Mouse (Mus musculus): ENCODE results near the gene Trmt5. TPM values are rescaled to one million over a fixed set of nuclear protein-coding genes. Genes with fewer than 3 reads are reported as not detected.

Gene Trmt5
- polyA plus RNA-seq, 1 experiment from 2014 or later = 19.2 TPM

- no peak for DNase-seq (ENCODE audit: low spot score)
- no peaks in the 10 kb centered on the region for H3K4me1 ChIP-seq (replicated peaks; ENCODE audit: control insufficient read depth, insufficient read depth, low read length)
- no peaks in the 10 kb centered on the region for H3K27me3 ChIP-seq (ENCODE audit: control insufficient read depth, insufficient read depth, low read length)
- no peak overlapping the region for H3K4me2 ChIP-seq (replicated peaks; ENCODE audit: low read depth, low read length)
- ATAC-seq (ENCODE audit: low FRiP score) = no peak
- H3K9me3 ChIP-seq (ENCODE audit: control insufficient read depth, low read length) = no peaks in the 10 kb centered on the region
- H3K27ac ChIP-seq (ENCODE audit: low read depth, low read length) = no peak overlapping the region
- H3K4me3 ChIP-seq (ENCODE audit: low read depth, low read length) = no peak overlapping the region
- H3K9ac ChIP-seq (ENCODE audit: low read depth, low read length) = no peak overlapping the region
- no peaks in the 10 kb centered on the region for H3K36me3 ChIP-seq (ENCODE audit: control insufficient read depth, insufficient read depth, low read length)
These were observed 8.4 kb upstream of the Trmt5 start for GRCm38 (mm10) chr12:73294884-73295283.

- H3K36me3 ChIP-seq (ENCODE audit: control insufficient read depth, insufficient read depth, low read length) = no peaks in the 10 kb centered on the region
- H3K4me1 ChIP-seq (replicated peaks; ENCODE audit: control insufficient read depth, insufficient read depth, low read length) = no peaks in the 10 kb centered on the region
- no peak overlapping the region for H3K27ac ChIP-seq (ENCODE audit: low read depth, low read length)
- ATAC-seq (ENCODE audit: low FRiP score) (no peak), DNase-seq (ENCODE audit: low spot score) (no peak)
- no peak overlapping the region for H3K4me3 ChIP-seq (ENCODE audit: low read depth, low read length)
- WGBS = 96% methylated on average over 3 of the region's 3 CpGs
- no peak overlapping the region for H3K4me2 ChIP-seq (replicated peaks; ENCODE audit: low read depth, low read length)
- no peaks in the 10 kb centered on the region for H3K27me3 ChIP-seq (ENCODE audit: control insufficient read depth, insufficient read depth, low read length)
- H3K9me3 ChIP-seq (ENCODE audit: control insufficient read depth, low read length) = no peaks in the 10 kb centered on the region
- 0 out of 2 replicates have a peak overlapping the region, but pooled peaks have one; percentile 11 for H3K9ac ChIP-seq (ENCODE audit: low read depth, low read length)
These were observed 2.1 kb upstream of the Trmt5 start for GRCm38 (mm10) chr12:73288626-73289025.

- no peaks in the 10 kb centered on the region for H3K27me3 ChIP-seq (ENCODE audit: control insufficient read depth, insufficient read depth, low read length)
- no peaks in the 10 kb centered on the region for H3K4me1 ChIP-seq (replicated peaks; ENCODE audit: control insufficient read depth, insufficient read depth, low read length)
- no peak for DNase-seq (ENCODE audit: low spot score)
- peak overlapping the region; percentile 70; the same call in 1 of the 2 replicates for H3K9ac ChIP-seq (ENCODE audit: low read depth, low read length)
- H3K4me2 ChIP-seq (replicated peaks; ENCODE audit: low read depth, low read length) = peak overlapping the region; percentile 42; the same call in 1 of the 2 replicates
- no peaks in the 10 kb centered on the region for H3K9me3 ChIP-seq (ENCODE audit: control insufficient read depth, low read length)
- H3K4me3 ChIP-seq (ENCODE audit: low read depth, low read length) = peak overlapping the region; percentile 61; the same call in 1 of the 2 replicates
- 0 out of 2 replicates have a peak, but pooled peaks cover 2% of the 10 kb centered on the region for H3K36me3 ChIP-seq (ENCODE audit: control insufficient read depth, insufficient read depth, low read length)
- WGBS = 74% methylated on average over 8 of the region's 8 CpGs
- H3K27ac ChIP-seq (ENCODE audit: low read depth, low read length) = no peak overlapping the region
- no peak for ATAC-seq (ENCODE audit: low FRiP score)
These were observed 1.1 kb upstream of the Trmt5 start for GRCm38 (mm10) chr12:73287609-73288008.

- ATAC-seq (ENCODE audit: low FRiP score) = no peak
- Histone ChIP-seq H3K27ac (ENCODE audit: low read depth, low read length) (no peak overlapping the region), H3K27me3 (ENCODE audit: control insufficient read depth, insufficient read depth, low read length) (no peaks in the 10 kb centered on the region), H3K36me3 (ENCODE audit: control insufficient read depth, insufficient read depth, low read length) (peaks cover 7% of the 10 kb centered on the region; the same call in 1 of the 2 replicates), H3K4me1 (replicated peaks; ENCODE audit: control insufficient read depth, insufficient read depth, low read length) (no peaks in the 10 kb centered on the region), H3K4me3 (ENCODE audit: low read depth, low read length) (no peak overlapping the region), H3K4me2 (replicated peaks; ENCODE audit: low read depth, low read length) (no peak overlapping the region), H3K9me3 (ENCODE audit: control insufficient read depth, low read length) (no peaks in the 10 kb centered on the region), H3K9ac (ENCODE audit: low read depth, low read length) (no peak overlapping the region)
- 96% methylated on average over 3 of the region's 3 CpGs for whole genome bisulfite sequencing
- no peak for DNase-seq (ENCODE audit: low spot score)
These were observed 11.6 kb downstream of the Trmt5 start for GRCm38 (mm10) chr12:73274921-73275320.

GRCm38 (mm10) chr12:73269933-73270332 is 16.6 kb downstream of the Trmt5 start:
- ATAC-seq (ENCODE audit: low FRiP score) (no peak), DNase-seq (ENCODE audit: low spot score) (no peak)
- Histone ChIP-seq H3K9ac (ENCODE audit: low read depth, low read length) (no peak overlapping the region), H3K36me3 (ENCODE audit: control insufficient read depth, insufficient read depth, low read length) (no peaks in the 10 kb centered on the region), H3K4me1 (replicated peaks; ENCODE audit: control insufficient read depth, insufficient read depth, low read length) (no peaks in the 10 kb centered on the region; the same call in 1 of the 2 replicates), H3K4me2 (replicated peaks; ENCODE audit: low read depth, low read length) (no peak overlapping the region), H3K27ac (ENCODE audit: low read depth, low read length) (no peak overlapping the region), H3K4me3 (ENCODE audit: low read depth, low read length) (no peak overlapping the region), H3K9me3 (ENCODE audit: control insufficient read depth, low read length) (no peaks in the 10 kb centered on the region), H3K27me3 (ENCODE audit: control insufficient read depth, insufficient read depth, low read length) (no peaks in the 10 kb centered on the region)
- 92% methylated on average over 4 of the region's 4 CpGs for WGBS

- WGBS = 92% methylated on average over 3 of the region's 3 CpGs
These were observed 17.0 kb downstream of the Trmt5 start for GRCm38 (mm10) chr12:73269531-73269930.

GRCm38 (mm10) chr12:73268497-73268896 is 18.0 kb downstream of the Trmt5 start:
- Histone ChIP-seq H3K4me2 (replicated peaks; ENCODE audit: low read depth, low read length) (no peak overlapping the region), H3K4me1 (replicated peaks; ENCODE audit: control insufficient read depth, insufficient read depth, low read length) (no peaks in the 10 kb centered on the region; the same call in 1 of the 2 replicates), H3K4me3 (ENCODE audit: low read depth, low read length) (no peak overlapping the region), H3K9me3 (ENCODE audit: control insufficient read depth, low read length) (no peaks in the 10 kb centered on the region), H3K9ac (ENCODE audit: low read depth, low read length) (no peak overlapping the region), H3K36me3 (ENCODE audit: control insufficient read depth, insufficient read depth, low read length) (no peaks in the 10 kb centered on the region), H3K27me3 (ENCODE audit: control insufficient read depth, insufficient read depth, low read length) (no peaks in the 10 kb centered on the region), H3K27ac (ENCODE audit: low read depth, low read length) (no peak overlapping the region)
- 68% methylated on average over 1 of the region's 1 CpGs for WGBS
- ATAC-seq (ENCODE audit: low FRiP score) = no peak
- no peak for DNase-seq (ENCODE audit: low spot score)

More at GRCm38 (mm10) chr12:73269531-73269930, 17.0 kb downstream of the Trmt5 start:
- Histone ChIP-seq H3K4me3 (ENCODE audit: low read depth, low read length) (no peak overlapping the region), H3K9me3 (ENCODE audit: control insufficient read depth, low read length) (no peaks in the 10 kb centered on the region), H3K27me3 (ENCODE audit: control insufficient read depth, insufficient read depth, low read length) (no peaks in the 10 kb centered on the region), H3K4me1 (replicated peaks; ENCODE audit: control insufficient read depth, insufficient read depth, low read length) (no peaks in the 10 kb centered on the region; the same call in 1 of the 2 replicates), H3K4me2 (replicated peaks; ENCODE audit: low read depth, low read length) (no peak overlapping the region), H3K9ac (ENCODE audit: low read depth, low read length) (no peak overlapping the region), H3K27ac (ENCODE audit: low read depth, low read length) (no peak overlapping the region), H3K36me3 (ENCODE audit: control insufficient read depth, insufficient read depth, low read length) (no peaks in the 10 kb centered on the region)
- no peak for ATAC-seq (ENCODE audit: low FRiP score)
- DNase-seq (ENCODE audit: low spot score) = no peak

GRCm38 (mm10) chr12:73266597-73266996 is 19.9 kb downstream of the Trmt5 start:
- no peak overlapping the region for H3K4me3 ChIP-seq (ENCODE audit: low read depth, low read length)
- ATAC-seq (ENCODE audit: low FRiP score) (no peak), DNase-seq (ENCODE audit: low spot score) (no peak)
- no peak overlapping the region for H3K27ac ChIP-seq (ENCODE audit: low read depth, low read length)
- H3K27me3 ChIP-seq (ENCODE audit: control insufficient read depth, insufficient read depth, low read length) = no peaks in the 10 kb centered on the region
- H3K9ac ChIP-seq (ENCODE audit: low read depth, low read length) = no peak overlapping the region
- H3K4me2 ChIP-seq (replicated peaks; ENCODE audit: low read depth, low read length) = no peak overlapping the region
- H3K36me3 ChIP-seq (ENCODE audit: control insufficient read depth, insufficient read depth, low read length) = no peaks in the 10 kb centered on the region
- H3K9me3 ChIP-seq (ENCODE audit: control insufficient read depth, low read length) = no peaks in the 10 kb centered on the region
- 88% methylated on average over 1 of the region's 1 CpGs for WGBS
- H3K4me1 ChIP-seq (replicated peaks; ENCODE audit: control insufficient read depth, insufficient read depth, low read length) = no peaks in the 10 kb centered on the region; the same call in 1 of the 2 replicates

GRCm38 (mm10) chr12:73265381-73265978 is 21.0 kb downstream of the Trmt5 start:
- Histone ChIP-seq H3K4me2 (replicated peaks; ENCODE audit: low read depth, low read length) (no peak overlapping the region), H3K9me3 (ENCODE audit: control insufficient read depth, low read length) (no peaks in the 10 kb centered on the region), H3K9ac (ENCODE audit: low read depth, low read length) (no peak overlapping the region), H3K27me3 (ENCODE audit: control insufficient read depth, insufficient read depth, low read length) (no peaks in the 10 kb centered on the region), H3K27ac (ENCODE audit: low read depth, low read length) (no peak overlapping the region), H3K4me1 (replicated peaks; ENCODE audit: control insufficient read depth, insufficient read depth, low read length) (no peaks in the 10 kb centered on the region; the same call in 1 of the 2 replicates), H3K4me3 (ENCODE audit: low read depth, low read length) (no peak overlapping the region), H3K36me3 (ENCODE audit: control insufficient read depth, insufficient read depth, low read length) (no peaks in the 10 kb centered on the region)
- DNase-seq (ENCODE audit: low spot score) (no peak), ATAC-seq (ENCODE audit: low FRiP score) (no peak)
- whole genome bisulfite sequencing = 83% methylated on average over 3 of the region's 3 CpGs

All from hindbrain, embryonic 11.5 days (tissue).